Mouse (Mus musculus) midbrain, embryonic 15.5 days (tissue): ENCODE results near the gene Hormad1. TPM values are rescaled to one million over a fixed set of nuclear protein-coding genes. Genes with fewer than 3 reads are reported as not detected.

Experiments used
- ATAC-seq: fragments of 200-750 bp; cut with Nextera tagmentation; replicated peaks from 2 replicates; pipeline ENCODE4 v1.8.0; 2017; ENCODE audit warnings: moderate TSS enrichment
- H3K27ac ChIP-seq: fragments of 300-500 bp; sonication (generic); 2 replicates; pipeline ENCODE4 v1.5.1; 2015; ENCODE audit warnings: mild to moderate bottlenecking, inconsistent platforms
- H3K27me3 ChIP-seq: fragments of 300-500 bp; sonication (generic); replicated peaks from 2 replicates; pipeline ENCODE4 v1.6.1; 2015; ENCODE audit warnings: inconsistent platforms
- H3K36me3 ChIP-seq: fragments of 300-500 bp; sonication (generic); replicated peaks from 2 replicates; pipeline ENCODE4 v1.6.1; 2015; ENCODE audit warnings: inconsistent platforms
- H3K4me1 ChIP-seq: fragments of 300-500 bp; sonication (generic); 2 replicates; pipeline ENCODE4 v1.6.1; 2015; ENCODE audit warnings: inconsistent platforms
- H3K4me2 ChIP-seq: fragments of 300-500 bp; sonication (generic); 2 replicates; pipeline ENCODE4 v1.6.1; 2015; ENCODE audit warnings: inconsistent platforms, mild to moderate bottlenecking, moderate library complexity
- H3K4me3 ChIP-seq: fragments of 300-500 bp; sonication (generic); 2 replicates; pipeline ENCODE4 v1.5.1; 2015; ENCODE audit warnings: mild to moderate bottlenecking, inconsistent platforms
- H3K9ac ChIP-seq: fragments of 300-500 bp; sonication (generic); 2 replicates; pipeline ENCODE4 v1.6.1; 2015; ENCODE audit warnings: mild to moderate bottlenecking, inconsistent platforms
- H3K9me3 ChIP-seq: fragments of 300-500 bp; sonication (generic); 2 replicates; pipeline ENCODE4 v1.6.1; 2016; ENCODE audit warnings: inconsistent platforms
- WGBS: fragments of 180-500 bp; shearing (Covaris S2); methylation state at CpG from one replicate; pipeline ENCODE4 v1.1.7; 2015; ENCODE audit warnings: mixed read lengths; 5-methylcytosine and 5-hydroxymethylcytosine counted together
- polyA plus RNA-seq: library from polyadenylated mRNA; unstranded; fragments of >200 nt; fragmentation: Nextera tagmentation; extraction: Ambion mirVana; gene quantifications from 2 replicates; pipeline ENCODE4 v1.2.1, GENCODE M21; 2015

The Hormad1 gene
- polyA plus RNA-seq = not detected in 2 replicates

- no peak within 1 kb of the TSS for H3K4me2 ChIP-seq
- no peaks in the 10 kb centered on the region for H3K9me3 ChIP-seq
- WGBS = 92% methylated on average over 27 of the region's 27 CpGs
- no peaks in the 10 kb centered on the region for H3K4me1 ChIP-seq
- H3K9ac ChIP-seq = no peak within 1 kb of the TSS
- H3K27me3 ChIP-seq = no peaks in the 10 kb centered on the region
- H3K36me3 ChIP-seq = no peaks in the 10 kb centered on the region
- no peak within 1 kb of the TSS for H3K27ac ChIP-seq
- no peak for ATAC-seq
- H3K4me3 ChIP-seq = no peak within 1 kb of the TSS
Observed at GRCm38 (mm10) chr3:95559437-95559836, at the start of gene Hormad1. Gene Hormad1, plus strand, starts transcription at chr3:95559677.

DNA sequence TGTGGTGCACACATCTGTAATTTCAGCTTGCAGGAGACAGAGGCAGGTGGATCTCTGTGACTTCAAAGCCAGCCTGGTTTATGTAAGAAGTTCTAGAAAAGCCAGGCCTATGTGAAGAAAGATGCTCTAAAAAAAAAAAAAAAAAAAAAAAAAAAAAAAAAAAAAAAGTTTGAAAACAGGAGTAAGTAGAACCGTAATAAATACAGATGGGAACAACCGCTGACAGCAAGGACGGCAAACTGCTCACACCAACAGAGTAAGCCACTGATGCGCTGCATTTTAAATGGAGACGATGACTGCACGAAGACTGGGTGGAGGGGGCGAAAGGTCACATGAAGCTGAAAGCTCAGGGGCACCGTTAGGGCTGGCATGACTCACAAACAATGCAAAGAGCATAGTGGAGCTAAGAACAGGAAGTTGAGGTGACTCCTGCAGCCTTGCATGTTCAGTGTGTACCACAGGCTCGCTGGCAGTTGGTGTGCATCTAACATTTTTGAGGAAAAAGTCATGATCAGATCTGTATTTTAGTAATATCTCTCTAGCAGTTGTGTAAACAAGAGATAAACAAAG is 47.8 kb upstream of the Hormad1 start:
- ATAC-seq = no peak
- Histone ChIP-seq H3K36me3 (no peaks in the 10 kb centered on the region), H3K27ac (no peak overlapping the region), H3K4me1 (no peaks in the 10 kb centered on the region), H3K4me3 (no peak overlapping the region), H3K4me2 (no peak overlapping the region), H3K9me3 (no peaks in the 10 kb centered on the region), H3K27me3 (no peaks in the 10 kb centered on the region), H3K9ac (no peak overlapping the region)
- 70% methylated on average over 9 of the region's 9 CpGs for WGBS

- Histone ChIP-seq H3K4me1 (no peaks in the 10 kb centered on the region), H3K27ac (no peak overlapping the region), H3K36me3 (no peaks in the 10 kb centered on the region), H3K4me3 (no peak overlapping the region), H3K4me2 (no peak overlapping the region), H3K9ac (no peak overlapping the region), H3K27me3 (no peaks in the 10 kb centered on the region), H3K9me3 (no peaks in the 10 kb centered on the region)
- WGBS = 95% methylated on average over 3 of the region's 3 CpGs
- no peak for ATAC-seq
Observed at GRCm38 (mm10) chr3:95516614-95517041, 42.8 kb upstream of the Hormad1 start.

- H3K36me3 ChIP-seq = no peaks in the 10 kb centered on the region
- no peaks in the 10 kb centered on the region for H3K27me3 ChIP-seq
- no peaks in the 10 kb centered on the region for H3K4me1 ChIP-seq
- no peak overlapping the region for H3K4me3 ChIP-seq
- no peaks in the 10 kb centered on the region for H3K9me3 ChIP-seq
- no peak overlapping the region for H3K9ac ChIP-seq
- no peak overlapping the region for H3K27ac ChIP-seq
- H3K4me2 ChIP-seq = no peak overlapping the region
- peak; percentile 69 for ATAC-seq
- 32% methylated on average over 10 of the region's 10 CpGs for WGBS
Observed at GRCm38 (mm10) chr3:95517493-95517898, 42.0 kb upstream of the Hormad1 start.

- H3K9ac ChIP-seq = no peak overlapping the region
- no peak overlapping the region for H3K4me3 ChIP-seq
- H3K36me3 ChIP-seq = no peaks in the 10 kb centered on the region
- WGBS = 79% methylated on average over 7 of the region's 7 CpGs
- no peaks in the 10 kb centered on the region for H3K4me1 ChIP-seq
- no peaks in the 10 kb centered on the region for H3K9me3 ChIP-seq
- H3K27ac ChIP-seq = no peak overlapping the region
- no peak for ATAC-seq
- no peaks in the 10 kb centered on the region for H3K27me3 ChIP-seq
- no peak overlapping the region for H3K4me2 ChIP-seq
Observed at GRCm38 (mm10) chr3:95518891-95519290, 40.6 kb upstream of the Hormad1 start.

DNA sequence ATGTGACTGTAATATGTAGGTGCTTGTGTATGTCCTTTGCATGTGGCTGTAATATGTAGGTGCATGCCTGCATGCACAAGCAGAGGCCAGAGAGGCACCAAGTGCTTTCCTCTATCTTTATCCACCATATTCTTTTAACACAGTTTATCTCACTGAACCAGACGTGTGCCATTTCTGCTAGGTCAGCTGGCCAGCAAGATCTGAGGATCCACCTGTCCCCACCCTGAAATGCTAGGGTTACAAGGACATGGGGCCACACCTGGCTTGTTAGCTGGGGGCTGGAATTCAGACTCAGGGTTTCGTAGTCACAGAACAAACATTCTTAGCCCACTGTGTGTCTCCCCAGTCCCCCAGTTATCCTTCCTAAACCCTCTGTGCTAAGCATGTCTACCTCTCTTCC is 40.2 kb upstream of the Hormad1 start:
- WGBS = 81% methylated on average over 2 of the region's 2 CpGs

GRCm38 (mm10) chr3:95520100-95520499 is 39.4 kb upstream of the Hormad1 start:
- ATAC-seq = no peak
- Histone ChIP-seq H3K9ac (no peak overlapping the region), H3K27me3 (no peaks in the 10 kb centered on the region), H3K4me1 (no peaks in the 10 kb centered on the region), H3K4me3 (no peak overlapping the region), H3K36me3 (no peaks in the 10 kb centered on the region), H3K9me3 (no peaks in the 10 kb centered on the region), H3K4me2 (no peak overlapping the region), H3K27ac (no peak overlapping the region)
- WGBS = 86% methylated on average over 3 of the region's 3 CpGs

More for the DNA sequence above, 40.2 kb upstream of the Hormad1 start:
- H3K4me3 ChIP-seq = no peak overlapping the region
- no peaks in the 10 kb centered on the region for H3K27me3 ChIP-seq
- H3K27ac ChIP-seq = no peak overlapping the region
- H3K9me3 ChIP-seq = no peaks in the 10 kb centered on the region
- H3K4me1 ChIP-seq = no peaks in the 10 kb centered on the region
- no peak overlapping the region for H3K4me2 ChIP-seq
- ATAC-seq = no peak
- H3K36me3 ChIP-seq = no peaks in the 10 kb centered on the region
- no peak overlapping the region for H3K9ac ChIP-seq

- Histone ChIP-seq H3K36me3 (no peaks in the 10 kb centered on the region), H3K9me3 (no peaks in the 10 kb centered on the region), H3K27ac (no peak overlapping the region), H3K9ac (no peak overlapping the region), H3K4me3 (no peak overlapping the region), H3K27me3 (no peaks in the 10 kb centered on the region), H3K4me1 (no peaks in the 10 kb centered on the region), H3K4me2 (no peak overlapping the region)
- WGBS = 93% methylated on average over 10 of the region's 10 CpGs
- no peak for ATAC-seq
Observed at GRCm38 (mm10) chr3:95521168-95521567, 38.3 kb upstream of the Hormad1 start.

GRCm38 (mm10) chr3:95523662-95524061 is 35.8 kb upstream of the Hormad1 start:
- WGBS = 80% methylated on average over 3 of the region's 3 CpGs
- ATAC-seq = no peak
- Histone ChIP-seq H3K9ac (no peak overlapping the region), H3K4me3 (no peak overlapping the region), H3K4me1 (no peaks in the 10 kb centered on the region), H3K27ac (no peak overlapping the region), H3K9me3 (no peaks in the 10 kb centered on the region), H3K36me3 (no peaks in the 10 kb centered on the region), H3K27me3 (no peaks in the 10 kb centered on the region), H3K4me2 (no peak overlapping the region)

GRCm38 (mm10) chr3:95524673-95525072 is 34.8 kb upstream of the Hormad1 start:
- H3K4me3 ChIP-seq = no peak overlapping the region
- no peak overlapping the region for H3K4me2 ChIP-seq
- no peak overlapping the region for H3K9ac ChIP-seq
- H3K27ac ChIP-seq = no peak overlapping the region
- ATAC-seq = no peak
- no peaks in the 10 kb centered on the region for H3K9me3 ChIP-seq
- 66% methylated on average over 2 of the region's 2 CpGs for WGBS
- no peaks in the 10 kb centered on the region for H3K4me1 ChIP-seq
- H3K27me3 ChIP-seq = no peaks in the 10 kb centered on the region
- no peaks in the 10 kb centered on the region for H3K36me3 ChIP-seq

DNA sequence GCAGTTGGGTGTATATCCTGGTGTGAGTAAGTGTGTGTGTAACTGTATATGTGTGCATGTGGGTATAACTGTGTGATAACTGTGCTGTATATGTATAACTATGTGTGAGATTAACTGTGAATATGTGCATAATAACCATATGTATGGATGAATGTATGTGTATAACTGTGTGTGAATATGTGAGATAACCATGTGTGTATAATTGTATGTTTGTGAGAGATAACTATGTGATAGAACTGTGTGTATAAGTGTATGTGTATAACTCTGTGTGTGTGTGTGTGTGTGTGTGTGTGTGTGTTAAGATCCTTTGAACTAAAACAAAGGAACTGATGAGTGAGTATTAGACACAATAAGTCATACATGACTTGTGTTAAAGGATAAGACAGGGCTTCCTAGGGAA is 33.4 kb upstream of the Hormad1 start:
- no peak overlapping the region for H3K4me3 ChIP-seq
- H3K27ac ChIP-seq = no peak overlapping the region
- no peak overlapping the region for H3K9ac ChIP-seq
- no peaks in the 10 kb centered on the region for H3K9me3 ChIP-seq
- H3K4me2 ChIP-seq = no peak overlapping the region
- H3K4me1 ChIP-seq = no peaks in the 10 kb centered on the region
- no peaks in the 10 kb centered on the region for H3K36me3 ChIP-seq
- no peaks in the 10 kb centered on the region for H3K27me3 ChIP-seq
- ATAC-seq = no peak

DNA sequence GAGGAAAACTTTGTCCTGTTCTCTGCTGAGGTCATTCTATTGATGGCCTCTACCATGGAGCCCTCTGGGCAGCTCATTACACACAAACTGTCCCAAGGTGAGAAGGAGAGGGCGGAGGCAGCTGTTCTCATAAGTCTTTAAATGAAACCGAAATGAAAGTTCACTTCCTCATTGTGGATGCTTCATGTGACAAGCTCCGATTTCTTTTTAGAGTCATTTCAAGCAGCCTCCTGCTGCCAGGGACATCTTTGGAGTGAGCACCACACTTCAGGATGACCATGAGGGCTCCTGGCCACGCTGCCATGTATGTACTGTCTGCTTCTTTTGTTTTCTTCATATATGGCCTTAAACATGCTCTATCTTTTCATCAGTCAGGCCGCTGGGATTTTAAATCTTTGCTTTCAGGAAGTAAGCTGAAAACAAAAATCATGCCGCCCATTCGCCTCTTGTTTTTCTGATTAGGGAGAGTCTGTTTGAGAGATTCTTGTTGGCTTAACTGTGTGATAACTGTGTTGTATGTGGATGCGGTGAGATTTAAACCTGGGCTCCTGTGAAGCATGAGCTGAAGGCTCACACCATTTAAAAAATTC is 32.8 kb upstream of the Hormad1 start, which contains the start of gene Ctss:
Gene Ctss (plus strand): TSS at position 165 of the 590 bp plus-strand sequence.
- Histone ChIP-seq H3K4me2 (no peak within 1 kb of the TSS), H3K4me1 (no peaks in the 10 kb centered on the region), H3K4me3 (no peak within 1 kb of the TSS), H3K9me3 (no peaks in the 10 kb centered on the region), H3K27ac (no peak within 1 kb of the TSS), H3K36me3 (no peaks in the 10 kb centered on the region), H3K27me3 (no peaks in the 10 kb centered on the region), H3K9ac (no peak within 1 kb of the TSS)
- ATAC-seq = no peak
- WGBS = 91% methylated on average over 8 of the region's 8 CpGs

DNA sequence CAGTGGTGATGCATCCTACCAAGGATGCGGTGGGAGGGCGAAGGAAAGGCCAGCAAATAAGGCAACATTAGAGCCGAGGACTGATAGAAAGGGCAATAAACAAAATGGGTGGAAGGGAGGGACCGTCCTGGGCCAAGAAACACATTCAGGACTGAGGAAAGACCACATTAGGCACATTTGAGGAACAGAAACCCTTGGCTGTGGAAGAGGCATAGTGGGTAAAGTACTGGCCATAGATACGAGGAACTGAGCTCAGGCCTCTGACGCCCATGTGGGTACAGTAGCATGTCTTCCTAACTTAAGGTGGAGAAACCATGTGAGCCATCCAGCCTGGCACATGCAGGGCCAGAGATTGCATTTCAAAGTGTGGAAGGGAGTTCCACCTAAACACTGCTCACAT is 29.7 kb upstream of the Hormad1 start:
- no peaks in the 10 kb centered on the region for H3K9me3 ChIP-seq
- H3K4me3 ChIP-seq = no peak overlapping the region
- ATAC-seq = no peak
- H3K9ac ChIP-seq = no peak overlapping the region
- no peak overlapping the region for H3K27ac ChIP-seq
- no peak overlapping the region for H3K4me2 ChIP-seq
- 86% methylated on average over 6 of the region's 6 CpGs for WGBS
- H3K36me3 ChIP-seq = no peaks in the 10 kb centered on the region
- no peaks in the 10 kb centered on the region for H3K27me3 ChIP-seq
- H3K4me1 ChIP-seq = no peaks in the 10 kb centered on the region
